Mouse (Mus musculus): ENCODE results near the gene Cacul1. TPM values are rescaled to one million over a fixed set of nuclear protein-coding genes. Genes with fewer than 3 reads are reported as not detected.
A peak's percentile ranks its signal among the peaks of the same experiment; 100 is the strongest.
"Not testable (repeated sequence)": the region's sequence is repeated elsewhere in the genome, so short reads cannot be mapped to it uniquely, and the experiment has no call there.

The Cacul1 gene
- total RNA-seq (2022): 10 to 100 TPM; 31.3 to 34.7 (median 32.7) TPM

DNA sequence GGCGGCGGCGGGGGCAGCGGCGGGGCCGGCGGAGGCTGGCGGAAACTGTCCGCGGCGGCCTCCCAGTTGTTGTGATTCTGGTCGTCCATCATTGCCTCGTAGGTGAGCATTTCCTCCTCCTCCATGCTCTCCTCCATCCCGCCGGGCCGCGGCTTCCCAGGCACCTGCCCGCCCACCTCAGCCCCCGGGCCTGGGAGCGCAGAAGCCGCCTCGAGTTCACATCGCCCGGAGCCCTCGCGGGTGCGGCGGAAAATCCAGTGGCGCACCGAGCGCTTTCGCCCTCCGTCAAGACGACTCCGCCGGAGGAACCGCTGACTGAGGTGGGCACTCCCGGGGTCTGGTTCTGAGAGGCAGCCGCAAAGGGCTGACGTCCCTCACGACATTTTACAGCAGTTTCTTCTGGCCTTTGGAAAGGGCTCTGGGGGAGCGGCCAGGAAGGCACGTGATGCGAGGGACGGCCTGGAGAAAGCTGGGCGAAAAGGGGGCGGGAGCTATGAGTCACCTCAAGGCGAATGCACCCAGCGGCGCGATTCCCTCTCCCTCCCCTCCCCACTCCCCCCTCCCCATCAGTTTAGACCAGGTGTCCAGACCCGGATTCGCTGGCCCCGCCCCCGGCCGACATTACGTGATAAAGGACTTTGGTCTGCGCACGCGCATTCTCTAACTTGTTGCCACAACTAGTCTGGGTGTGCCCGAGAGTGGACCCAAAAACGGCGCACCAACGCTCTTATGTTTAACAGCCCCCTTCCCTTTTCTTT is at the start of gene Cacul1:
TSS of gene Cacul1 (minus strand) at position 444 of the 758 bp plus-strand sequence.
- DNase-seq (ENCODE audit: low spot score in 2 of 2): peak; percentile 94 to 96

DNA sequence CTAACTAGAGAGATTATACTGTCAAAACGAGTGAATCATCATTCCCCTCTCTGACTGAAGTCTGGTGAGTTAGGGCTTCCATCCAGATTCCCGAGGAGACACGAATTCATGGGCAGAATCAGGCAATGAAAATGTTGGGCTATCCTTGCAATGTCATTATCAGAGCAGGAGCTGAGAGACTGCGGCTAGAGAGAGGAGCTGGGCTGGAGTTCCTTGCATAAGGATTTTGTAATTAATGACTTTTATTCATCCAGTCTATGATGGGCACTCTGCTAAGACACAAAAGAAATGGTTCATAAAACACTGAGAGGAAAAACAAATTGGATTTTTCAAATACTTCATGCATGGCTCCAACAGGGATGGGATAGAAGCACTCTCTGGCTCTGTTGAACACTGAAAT is 38.6 kb upstream of the Cacul1 start:
- DNase-seq (ENCODE audit: low spot score in 2 of 2): no peak

DNA sequence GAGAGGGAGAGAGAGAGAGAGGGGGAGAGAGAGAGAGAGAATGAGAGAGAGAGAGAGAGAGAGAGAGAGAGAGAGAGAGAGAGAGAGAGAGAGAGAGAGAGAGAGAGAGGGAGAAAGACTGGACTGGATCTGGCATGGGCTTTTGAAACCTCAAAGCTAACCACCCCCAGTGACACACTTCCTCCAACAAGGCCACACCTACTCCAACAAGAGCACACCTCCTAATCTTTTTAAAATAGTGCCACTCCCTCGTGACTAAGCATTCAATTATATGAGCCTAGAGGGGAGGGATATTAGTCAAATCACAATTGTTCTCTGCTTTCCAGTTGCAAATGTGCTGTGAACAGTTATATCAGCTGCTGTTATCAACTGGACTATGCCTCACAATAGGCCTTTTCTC is 36.2 kb upstream of the Cacul1 start:
- no peak for DNase-seq (ENCODE audit: low spot score in 2 of 2)

DNA sequence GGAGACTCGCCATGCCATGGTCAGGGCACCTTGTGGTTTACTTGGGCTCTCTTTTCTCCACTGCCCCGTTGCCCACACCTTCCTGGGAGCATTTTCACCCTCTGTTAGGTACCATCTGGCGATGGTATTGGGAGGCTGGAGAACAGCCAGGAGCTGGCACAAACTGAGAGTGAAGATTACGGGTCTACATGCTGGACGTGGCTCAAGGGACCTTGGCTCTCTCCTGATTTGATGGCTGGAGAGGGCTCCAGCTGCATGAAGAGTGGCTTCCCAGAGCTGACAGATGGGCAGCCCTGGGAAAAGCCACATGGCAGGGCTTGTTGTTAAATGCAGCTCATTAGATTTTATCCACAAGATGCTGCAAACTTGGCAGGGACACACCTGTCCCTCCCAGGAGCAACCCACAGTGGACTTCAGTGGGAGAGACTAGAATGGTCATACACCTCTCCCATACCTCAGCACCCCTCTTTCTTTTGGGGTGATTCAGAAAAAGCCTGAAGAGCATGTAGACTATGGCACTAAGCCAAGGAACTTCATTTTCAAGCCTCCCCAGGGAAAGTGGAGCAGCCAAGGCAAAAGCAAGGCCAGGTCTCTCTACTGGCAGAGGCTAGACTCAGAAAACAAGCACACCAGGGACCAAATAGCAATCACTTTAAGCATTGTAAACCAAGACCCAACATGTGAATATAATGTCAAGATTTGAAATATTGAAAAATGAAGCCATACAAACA is 34.8 kb upstream of the Cacul1 start:
- no peak for DNase-seq (ENCODE audit: low spot score in 2 of 2)

DNA sequence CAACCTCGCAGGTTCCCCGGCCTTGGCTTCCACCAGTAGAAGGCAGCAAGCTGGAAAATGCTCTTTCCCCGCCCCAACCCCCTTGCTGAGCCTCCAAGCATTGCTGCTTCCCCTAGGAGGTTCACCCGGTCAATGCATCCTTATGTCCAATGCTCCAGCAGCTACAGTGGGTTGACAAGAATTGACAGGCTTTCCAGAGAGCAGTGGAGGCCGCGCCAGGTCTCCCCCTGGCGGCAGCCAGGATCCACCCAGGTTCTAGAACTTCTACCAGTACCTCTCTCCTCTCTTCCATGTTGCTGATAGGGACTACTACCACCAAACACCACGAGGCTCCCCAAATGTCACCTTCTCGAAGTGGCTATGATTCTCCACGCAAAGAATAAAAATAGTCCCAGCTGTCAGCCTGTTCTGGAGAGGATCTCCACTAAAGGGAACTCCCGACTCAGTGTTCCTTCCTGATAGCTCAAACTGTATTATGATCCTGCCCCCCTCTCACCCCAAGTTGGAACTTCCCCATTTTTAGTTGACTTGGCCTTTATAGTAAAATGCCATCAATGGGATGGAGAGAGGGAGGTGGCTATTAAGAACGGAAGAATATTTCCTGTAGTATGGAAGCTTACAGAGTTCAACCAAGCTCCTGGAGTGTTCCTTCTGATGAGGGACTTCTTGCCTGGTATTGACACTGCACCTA is 30.8 kb upstream of the Cacul1 start:
- no peak for DNase-seq (ENCODE audit: low spot score in 2 of 2)

DNA sequence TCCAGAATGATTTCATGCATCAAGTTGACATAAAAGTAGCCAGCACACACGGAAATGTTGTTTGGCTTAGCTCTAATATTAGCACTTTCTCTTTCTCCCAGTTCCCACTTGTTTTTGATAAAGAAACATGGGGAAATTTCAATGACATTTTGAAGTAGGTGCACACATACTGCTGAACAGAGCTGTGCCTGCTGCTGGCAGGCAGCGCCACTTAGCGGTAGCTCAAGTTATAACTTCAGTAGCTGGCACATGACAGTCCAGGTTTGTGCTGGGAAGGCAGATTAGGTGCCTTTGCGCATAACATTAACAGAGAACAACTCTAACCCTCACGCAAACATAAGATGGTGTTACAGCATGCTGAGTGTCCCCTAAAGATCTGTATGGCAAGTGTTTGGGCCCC is 27.9 kb upstream of the Cacul1 start:
- no peak for DNase-seq (ENCODE audit: low spot score in 2 of 2)

DNA sequence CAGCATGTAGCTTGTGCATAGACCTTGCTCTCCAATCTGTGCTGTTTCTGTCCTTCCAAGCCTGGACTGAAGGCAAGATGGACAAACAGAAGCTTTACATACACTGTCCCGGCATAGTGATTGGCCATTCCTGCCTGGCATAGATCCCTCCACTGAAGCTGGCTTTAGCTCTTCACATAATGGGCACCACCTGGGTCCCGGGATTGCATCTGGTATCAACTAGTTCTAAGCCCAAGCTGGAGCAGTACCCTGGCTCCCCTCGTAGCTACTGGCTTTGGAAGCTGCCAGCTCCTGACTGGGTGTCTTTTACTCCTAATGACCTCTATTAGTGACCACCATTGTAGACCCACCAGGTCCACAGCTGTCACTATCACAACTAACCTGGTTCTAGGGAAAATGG is 22.8 kb upstream of the Cacul1 start:
- no peak for DNase-seq (ENCODE audit: low spot score in 2 of 2)

DNA sequence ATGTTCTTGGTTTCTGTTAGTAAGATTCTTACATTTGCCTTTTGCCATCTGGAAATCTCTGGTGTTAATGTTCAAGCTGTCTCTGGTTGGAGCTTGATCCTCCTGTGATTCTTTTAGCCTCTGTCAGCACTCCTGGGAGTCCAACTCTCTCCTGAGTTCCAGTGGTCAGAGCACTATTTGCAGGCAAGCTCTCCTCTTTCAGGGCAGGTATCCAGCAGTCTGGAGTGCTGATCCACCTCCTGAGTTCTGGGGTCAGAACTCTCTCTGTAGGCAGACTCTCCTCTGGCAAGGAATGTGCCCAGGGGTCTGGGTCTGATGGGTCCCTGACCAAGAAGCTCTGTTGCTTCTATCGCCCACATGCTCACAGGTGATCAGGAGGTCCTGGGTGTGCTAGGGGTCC is 21.2 kb upstream of the Cacul1 start:
- DNase-seq (ENCODE audit: low spot score in 2 of 2): not testable (repeated sequence)

DNA sequence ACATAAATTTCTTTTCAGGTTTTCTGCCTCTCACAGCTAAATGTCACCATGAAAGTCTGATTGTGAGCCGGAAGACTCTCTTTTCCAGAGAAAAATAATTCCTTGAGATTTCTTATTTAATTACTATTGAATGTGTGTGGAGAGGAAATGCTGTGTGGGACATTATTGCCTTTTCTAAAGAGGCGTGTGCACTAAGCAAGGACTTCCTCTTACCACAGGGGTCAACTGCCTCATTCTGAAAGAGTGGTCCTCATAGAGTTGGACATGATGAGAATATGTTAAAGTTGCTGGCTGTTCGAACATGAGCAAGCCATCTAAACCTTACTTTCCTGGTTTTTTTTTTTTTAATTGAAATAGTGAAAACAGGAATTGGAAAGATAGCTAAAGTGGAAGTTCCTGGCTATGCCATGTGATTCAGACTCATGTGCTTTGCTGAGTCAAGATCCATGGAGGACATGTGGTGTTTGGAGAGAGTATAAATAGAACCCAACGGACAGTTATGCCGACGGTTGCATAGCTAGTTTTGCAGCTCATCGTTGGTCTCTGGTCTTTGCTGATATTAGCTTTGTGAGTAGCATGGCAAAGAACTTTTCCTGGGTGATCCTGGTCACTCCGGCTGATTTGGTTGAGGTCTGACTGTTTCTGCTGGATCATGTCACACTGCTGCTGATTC is 17.3 kb upstream of the Cacul1 start:
- DNase-seq (ENCODE audit: low spot score in 2 of 2): no peak

DNA sequence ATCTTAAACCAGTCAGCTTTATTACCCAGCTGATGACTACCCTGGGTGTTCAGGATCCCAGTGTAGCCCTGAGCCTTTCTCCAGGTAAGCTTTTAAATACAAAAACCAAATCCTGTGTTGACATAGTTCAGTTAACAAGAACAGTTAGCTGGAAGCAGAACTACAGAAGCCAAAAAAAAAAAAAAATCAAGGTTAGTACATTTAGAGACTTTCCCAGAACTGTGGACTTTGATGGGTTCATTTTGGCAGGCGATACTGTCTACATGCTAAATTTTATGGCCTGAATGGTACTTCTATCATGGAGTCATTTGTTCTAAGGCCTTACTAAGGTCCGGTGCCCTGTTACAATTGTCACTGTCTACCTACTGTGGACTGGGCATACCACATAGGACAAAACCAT is 8.8 kb upstream of the Cacul1 start:
- DNase-seq (ENCODE audit: low spot score in 2 of 2): no peak

DNA sequence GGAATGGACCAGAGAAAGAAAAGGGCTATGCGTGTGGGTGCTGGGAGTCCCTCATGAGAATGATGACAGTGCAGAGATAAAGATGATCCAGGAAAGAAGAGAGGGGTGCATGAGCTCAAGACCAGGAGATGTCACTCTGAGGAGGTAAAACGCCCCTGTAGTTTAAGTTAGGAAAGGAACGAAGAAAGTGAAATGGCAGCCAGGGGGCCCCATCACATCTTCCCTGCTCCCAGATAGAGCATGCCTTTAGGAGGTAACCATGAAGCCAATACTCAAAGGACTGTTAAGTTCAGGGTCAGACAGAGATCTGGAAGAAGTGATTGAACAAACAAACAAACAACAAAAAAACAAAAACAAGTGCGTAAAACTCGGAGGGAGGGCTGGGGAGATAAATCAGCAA is 5.8 kb upstream of the Cacul1 start:
- no peak for DNase-seq (ENCODE audit: low spot score in 2 of 2)

DNA sequence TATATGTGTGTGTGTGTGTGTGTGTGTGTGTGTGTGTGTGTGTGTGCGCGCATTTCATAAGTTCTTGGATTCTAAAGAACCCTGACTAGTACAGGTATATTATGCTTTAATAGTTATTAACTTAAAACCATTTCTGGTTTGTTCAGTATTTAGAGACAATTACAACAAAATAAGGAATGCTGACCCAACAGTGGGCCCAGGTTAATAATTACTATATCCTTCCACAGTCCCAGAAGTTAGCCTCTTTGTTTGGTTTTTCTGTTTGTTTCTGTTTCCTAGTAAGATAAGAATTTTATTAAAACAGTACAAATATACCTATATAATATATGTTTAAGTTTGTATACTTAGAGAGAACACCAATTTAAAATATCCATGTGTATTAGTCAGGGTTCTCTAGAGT is 2.4 kb upstream of the Cacul1 start:
- no peak for DNase-seq (ENCODE audit: low spot score in 2 of 2)

DNA sequence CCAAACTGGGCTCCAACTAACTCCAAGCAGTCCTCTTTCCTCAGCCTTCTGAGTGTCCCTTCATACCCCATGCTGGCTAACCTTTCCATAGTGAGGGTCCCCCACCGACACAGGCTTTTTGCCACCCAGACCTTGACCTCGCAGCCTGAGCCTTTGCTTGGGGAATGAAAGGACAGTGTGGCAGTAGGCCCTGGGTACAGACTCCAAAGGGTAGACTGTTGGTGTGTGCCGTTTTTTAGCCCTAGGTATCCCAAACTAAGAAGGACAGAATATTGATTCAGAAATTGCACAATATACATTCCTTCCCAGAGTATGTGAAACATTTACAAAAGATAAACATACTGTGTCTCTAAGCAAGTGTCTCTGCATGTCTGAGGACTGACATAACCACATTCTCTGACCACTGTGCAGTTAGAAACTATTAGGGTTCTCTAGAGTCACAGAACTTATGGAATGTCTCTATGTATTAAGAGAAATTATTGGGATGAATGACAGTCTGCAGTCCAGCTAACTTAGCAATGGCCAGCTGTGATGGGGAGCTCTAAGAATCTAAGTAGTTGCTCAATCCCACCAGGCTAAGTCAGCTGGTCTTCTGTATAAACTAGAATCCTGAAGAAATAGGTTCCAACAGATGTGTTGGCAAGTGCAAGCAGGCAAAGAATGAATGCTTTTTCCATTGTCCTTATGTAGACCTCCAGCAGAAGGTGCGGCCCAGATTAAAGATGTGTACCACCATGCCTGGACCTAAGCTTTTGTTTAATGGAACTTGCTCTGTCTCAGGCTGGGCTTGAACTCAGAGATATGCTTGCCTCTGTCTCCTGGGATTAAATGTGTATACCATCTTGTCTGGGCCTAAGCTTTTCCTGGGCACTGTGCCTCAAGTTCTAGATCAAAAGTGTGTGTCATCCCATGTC is 809 bp upstream of the Cacul1 start:
- no peak for DNase-seq (ENCODE audit: low spot score in 2 of 2)

DNA sequence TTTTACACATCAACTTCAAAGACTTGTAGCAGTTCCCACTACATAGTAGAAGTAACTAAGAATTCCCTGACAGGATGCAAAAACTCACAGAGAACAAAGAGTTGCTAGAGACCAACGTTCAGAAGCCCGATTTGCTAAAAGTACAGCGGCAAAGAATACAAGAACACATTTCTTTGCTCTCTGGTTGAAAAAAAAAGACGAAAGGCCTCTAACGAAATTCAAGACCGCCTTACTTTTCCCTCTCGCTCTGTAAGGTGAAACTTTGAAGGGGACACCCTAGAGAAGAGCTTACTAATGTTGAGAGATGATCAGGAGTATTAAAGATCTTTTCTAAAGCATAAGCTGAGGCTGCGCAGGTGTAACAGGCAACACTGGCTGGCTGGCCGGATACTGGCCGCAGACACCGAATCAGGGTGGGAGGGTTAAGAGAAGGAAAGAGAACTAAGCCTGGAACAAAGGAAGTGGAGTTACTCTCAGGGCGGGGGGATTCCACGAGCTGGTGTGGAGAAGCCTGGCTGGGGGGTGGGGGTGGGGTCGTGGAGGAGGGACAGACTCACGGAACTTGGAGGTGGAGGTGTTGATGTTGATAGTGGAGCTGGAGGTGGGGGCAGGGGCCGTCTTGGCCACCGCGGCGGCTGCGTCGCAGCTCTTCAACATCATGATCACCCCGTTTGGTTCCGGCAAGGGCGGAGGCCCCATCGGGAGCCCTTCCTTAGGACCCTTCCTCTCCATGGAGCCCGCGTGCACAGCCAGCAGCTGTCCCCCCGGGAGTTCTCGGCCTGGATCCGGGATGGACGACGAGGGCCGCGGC is 849 bp downstream of the Cacul1 start:
- DNase-seq (ENCODE audit: low spot score in 2 of 2): peak in 1 of 2 experiments; percentile 13

DNA sequence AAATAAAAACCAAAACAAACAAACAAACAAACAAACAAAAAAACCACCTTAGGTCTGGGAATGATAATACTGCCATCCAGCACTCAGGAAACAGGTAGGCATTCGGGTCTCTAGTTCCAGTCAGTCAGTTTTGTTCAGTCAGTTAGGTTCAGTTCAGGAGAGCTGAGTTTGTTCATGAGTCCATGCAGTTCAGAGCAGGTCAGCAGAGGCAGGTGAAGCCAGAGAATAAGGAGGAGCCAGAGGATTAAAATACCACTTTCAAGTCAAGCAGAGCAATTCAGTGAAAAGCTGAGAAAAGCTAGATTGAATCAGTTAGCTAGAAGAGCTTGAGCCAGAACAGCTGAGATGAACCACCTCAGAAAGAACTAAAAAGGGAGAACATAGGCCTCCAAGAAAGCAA is 4.1 kb downstream of the Cacul1 start:
- no peak for DNase-seq (ENCODE audit: low spot score in 2 of 2)

DNA sequence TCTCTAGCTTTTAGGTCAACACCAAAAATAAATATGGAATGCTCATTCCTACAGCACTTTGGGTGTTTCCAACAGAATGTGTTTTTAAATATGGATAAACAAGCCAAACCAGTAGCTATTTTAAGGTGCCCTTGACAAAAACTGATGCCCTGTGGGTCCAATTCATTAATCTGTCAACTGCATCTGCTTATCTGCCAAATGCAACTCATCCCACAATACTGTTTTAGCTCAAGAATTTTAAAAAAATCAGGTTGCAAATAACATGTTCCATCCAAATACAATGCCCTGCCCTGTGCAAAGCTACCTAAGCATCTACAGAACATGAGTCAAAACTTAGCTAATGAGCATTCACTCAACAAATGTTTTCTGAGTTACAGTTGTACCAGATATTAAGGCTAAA is 20.3 kb downstream of the Cacul1 start:
- no peak for DNase-seq (ENCODE audit: low spot score in 2 of 2)

DNA sequence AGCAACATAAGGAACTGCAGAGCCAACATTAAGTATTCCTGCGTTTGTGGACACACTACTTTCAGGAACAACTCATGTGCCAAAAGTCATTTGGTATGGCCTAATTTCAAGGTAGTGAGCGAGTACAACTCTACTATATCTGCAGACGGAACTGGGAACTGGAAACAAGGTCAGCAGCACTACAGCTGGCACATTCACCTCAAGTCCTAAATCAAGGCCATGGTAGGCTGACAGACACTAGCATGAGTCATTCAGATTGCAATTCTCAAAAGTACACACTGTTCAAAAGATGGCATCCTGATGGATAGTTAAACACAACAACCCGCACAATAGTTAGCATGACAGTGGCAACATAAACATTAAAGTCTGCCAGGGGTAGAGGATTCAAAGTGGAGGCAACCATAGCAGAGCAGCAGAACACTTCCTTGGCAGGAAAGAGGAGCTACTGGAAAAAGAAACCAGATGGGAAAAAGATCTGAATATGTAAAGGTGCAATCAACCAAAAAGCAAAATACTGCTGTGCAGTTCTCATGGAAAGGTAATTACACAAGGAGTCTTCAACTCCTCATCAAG is 25.9 kb downstream of the Cacul1 start:
- DNase-seq (ENCODE audit: low spot score in 2 of 2): peak in 1 of 2 experiments; percentile 10

DNA sequence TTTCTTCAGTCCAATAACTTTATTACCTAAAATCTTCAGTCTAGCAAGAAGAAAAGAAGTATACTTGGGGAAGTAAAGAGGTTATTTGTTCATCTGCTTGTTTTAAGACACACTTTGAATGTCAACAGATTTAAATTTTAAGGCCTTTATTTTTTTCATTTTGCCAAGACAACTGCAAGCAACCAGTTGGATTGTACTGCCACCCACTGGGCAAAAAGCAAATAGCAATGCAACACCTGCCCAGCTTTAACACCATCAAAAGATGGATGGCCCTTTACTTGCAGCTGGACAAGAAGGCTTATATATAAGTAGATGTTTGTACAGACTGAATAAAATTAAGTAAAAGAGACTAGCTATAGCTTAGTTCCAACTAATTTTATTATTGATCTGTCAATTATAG is 27.3 kb downstream of the Cacul1 start:
- DNase-seq (ENCODE audit: low spot score in 2 of 2): peak in 1 of 2 experiments; percentile 9

DNA sequence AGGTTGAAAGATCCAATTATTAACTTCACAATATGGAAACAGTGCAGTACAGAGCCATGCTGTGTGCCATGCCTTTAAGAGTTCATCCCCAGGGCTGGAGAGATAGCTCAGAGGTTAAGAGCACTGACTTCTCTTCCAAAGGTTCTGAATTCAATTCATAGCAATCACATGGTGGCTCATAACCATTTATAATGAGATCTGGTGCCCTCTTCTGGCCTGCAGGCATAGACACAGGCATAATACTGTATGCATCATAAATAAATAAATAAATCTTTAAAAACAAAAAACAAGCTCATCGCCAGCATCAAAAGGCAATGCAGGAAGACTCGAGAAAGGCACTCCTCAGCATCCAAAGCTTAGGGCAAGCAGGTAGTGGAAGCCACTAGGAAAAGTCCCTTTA is 37.5 kb downstream of the Cacul1 start:
- DNase-seq (ENCODE audit: low spot score in 2 of 2): no peak

DNA sequence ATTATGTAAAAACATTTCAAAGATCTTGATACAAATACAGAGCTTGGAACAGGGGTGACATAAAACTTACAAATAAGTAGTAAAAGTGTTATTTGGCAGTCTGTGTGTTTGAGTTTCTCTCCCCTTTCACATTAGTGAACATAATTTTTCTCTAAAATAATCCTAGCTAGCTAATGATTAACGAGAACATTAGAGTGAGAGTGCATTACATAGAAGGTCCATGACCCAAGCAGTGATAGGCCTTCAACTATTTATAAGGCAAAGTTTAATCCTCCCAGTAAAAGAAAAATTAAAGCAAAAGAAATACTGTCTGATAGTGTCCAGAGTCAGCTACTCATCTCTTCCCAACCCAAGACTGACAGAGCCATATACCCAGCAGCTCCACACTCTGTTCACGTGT is 48.9 kb downstream of the Cacul1 start:
- DNase-seq (ENCODE audit: low spot score in 2 of 2): no peak
